Mouse (Mus musculus) testis, postnatal 14 days (tissue): ENCODE measurements around the gene Brd3.
A peak's percentile ranks its signal among the peaks of the same experiment; 100 is the strongest.

Source experiments
- DNase-seq: peaks from one replicate; pipeline ENCODE4 v3.0.0; 2021; ENCODE audit warnings: low spot score

Gene Brd3

DNA sequence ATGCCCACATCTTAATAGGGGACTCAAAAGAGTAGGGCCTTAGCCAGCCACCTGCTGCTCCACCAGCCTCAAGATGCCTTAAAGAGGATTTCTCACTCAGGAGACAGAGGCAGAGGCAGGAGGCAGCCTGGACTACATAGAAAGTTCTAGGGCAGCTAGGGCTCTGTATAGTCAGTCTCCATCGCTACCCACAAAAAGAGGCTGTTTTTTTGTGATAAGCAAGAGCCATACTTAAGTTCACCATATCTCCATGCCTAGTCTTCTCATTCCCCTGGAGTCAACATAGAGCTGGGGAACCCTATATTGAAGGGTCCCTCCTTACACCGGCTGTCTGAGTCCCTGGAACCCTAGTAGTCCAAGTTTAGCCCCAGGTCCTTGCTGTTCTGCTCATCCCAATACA lies 36.9 kb downstream of the Brd3 start:
- DNase-seq: no peak

DNA sequence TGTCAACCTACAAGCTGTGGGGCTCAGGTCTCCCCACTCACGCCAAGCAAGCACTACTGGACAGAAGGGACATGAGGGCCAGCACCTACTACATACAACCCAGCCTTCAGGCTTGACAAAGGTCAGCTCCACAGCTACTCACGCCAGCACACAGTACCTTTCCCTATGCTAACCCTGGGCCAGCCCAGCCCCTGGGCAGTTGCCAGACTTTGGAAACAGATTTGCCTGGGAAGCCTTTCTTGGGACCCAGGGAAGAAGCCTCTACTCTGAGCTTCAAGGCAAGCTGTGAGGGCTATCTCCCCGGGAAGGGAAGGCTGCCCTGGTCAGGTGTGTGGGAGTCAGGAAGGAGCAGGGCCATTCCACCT lies 37.5 kb downstream of the Brd3 start:
- DNase-seq: no peak

DNA sequence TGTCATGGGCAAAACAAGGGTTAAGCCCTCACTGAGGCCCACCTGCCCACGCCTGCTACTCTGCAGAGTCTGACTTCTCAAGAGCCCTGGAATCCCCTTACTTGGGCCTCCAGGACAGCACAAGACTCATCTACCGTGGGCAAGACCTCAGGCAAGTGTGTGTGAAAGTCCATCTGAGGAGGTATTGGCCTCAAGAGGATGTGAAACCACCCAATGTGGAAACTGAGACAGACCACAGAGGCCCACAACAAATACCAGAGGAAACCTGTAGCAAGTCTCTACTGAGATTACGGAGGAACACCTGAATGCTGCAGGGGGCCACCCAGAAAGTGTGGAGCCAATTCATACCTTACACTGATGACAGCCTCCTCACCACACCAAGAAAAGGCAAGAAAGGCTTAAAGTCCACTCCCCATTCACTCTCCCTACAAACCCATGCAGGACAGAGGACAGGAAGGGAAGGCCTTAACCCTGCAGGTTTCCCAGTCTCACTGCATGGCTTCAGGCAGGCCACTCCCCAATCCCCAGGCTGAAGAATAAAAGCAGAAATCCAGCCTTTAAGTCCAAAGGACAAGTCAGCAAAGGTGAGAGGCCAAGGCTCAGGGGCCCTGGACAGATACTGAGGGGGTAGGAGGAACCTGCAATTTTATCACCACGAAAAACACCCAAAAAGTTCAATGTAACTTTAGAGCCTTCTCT lies 38.0 kb downstream of the Brd3 start:
- DNase-seq: no peak

DNA sequence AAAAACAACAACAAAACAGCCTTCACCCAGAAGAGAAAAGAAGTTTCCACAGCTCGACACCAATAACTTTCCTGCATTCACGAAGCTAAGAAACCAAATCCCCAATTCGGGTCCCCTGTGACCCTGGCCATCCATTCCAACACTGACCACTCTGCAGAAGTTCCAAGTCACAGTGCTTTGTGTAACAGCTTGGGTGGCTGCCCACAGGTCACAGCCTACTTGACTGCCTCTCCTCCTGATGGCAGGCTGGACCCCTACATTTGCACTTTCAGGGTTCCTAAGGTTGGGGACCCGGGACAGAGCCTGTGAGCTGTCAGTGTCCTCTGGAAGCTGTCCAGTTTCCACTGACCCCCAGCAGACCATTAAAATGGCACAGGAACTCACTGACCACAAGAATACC lies 44.6 kb downstream of the Brd3 start:
- DNase-seq: no peak

DNA sequence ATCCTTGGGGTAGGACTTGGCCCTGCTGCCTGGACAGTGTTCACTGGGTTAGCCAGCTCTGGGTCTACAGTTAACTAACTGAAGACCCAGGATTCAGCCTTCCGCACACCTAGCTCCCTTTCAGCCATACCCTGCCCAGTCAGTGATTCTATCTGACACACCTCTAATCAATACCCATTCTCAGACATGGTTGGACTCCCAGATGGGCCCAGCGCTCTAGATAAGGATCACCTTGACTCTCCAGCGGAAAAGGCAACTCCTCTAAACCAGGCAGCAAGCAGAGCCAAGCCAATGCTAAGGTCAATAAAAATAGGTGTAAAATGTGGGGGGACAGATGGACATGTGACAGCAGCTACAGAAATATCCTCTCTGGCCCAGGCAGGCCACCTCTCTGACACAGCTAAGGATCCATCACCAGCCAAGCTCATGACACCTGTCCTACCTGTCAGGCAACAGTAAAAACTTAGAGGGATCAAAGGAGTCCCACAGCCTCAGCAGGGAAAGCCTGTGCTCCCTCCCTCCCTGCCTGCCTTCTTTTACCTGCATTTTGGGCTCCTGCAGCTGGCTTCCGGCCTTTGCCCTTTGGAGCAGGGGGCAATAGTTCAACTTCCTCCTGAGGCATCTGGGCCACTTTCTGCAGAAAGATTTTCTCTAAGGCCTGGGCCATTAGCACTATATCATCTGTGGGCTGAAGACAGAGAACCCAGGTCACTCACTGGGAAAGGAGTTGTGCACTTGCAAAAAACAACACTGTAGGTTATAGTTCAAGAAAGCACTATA lies 45.4 kb downstream of the Brd3 start:
- no peak for DNase-seq

DNA sequence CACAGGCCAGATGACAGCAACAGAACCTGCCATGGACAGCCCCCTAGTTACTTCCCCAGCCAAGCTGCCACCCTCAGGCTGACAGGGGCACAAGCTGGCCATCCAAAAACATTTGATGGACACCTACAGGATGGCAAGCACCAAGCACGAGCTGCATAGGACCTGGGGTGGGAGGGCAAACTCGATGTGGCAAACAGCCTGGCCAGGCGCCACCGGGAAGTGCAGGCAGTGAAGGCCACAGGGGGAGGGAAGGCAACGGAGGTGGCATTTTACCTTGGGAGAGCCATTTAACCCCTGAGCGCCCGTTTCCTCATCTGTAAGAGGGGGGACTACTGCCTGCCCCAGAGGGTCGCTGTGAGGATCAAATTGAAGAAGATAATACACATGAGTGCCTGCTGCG lies 46.8 kb downstream of the Brd3 start:
- DNase-seq: no peak

DNA sequence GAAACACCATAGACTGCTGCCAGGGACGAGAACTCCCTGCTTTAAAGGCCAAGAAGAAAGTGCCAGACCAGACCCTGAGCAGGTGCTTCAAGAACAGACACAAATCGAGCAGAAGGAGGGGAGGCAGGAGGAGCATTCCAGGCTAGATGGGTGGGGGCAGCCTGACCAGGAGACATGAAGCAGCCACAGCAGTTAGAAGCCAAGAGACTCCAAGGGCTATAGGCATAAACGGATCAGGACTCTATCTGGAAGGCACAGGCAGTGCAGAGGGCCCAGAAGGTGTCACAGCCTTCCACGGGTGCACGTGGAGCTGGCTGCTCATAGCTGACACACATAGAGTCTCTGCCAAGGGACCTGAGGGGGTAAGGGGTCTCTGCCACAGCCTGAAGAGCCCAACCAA lies 47.3 kb downstream of the Brd3 start:
- no peak for DNase-seq

DNA sequence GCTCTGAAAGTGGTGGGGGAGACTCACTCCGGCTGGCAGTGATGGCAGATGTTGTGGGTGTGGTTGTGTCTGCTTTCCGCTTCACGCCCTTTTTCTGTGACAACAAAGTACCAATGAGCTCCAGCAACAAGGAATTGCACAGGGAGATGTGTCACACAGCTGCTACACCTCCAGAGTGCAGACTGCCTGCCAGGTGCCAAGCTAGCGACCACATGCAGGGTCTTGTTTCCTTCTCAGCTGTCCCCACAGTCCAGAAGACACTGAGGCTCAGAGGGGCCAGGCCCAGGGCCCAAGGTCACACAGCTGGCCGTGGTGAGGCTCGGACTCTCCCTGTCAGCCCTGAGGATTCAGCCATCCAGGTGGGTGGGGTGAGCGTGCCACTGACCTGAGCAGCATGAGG lies 47.7 kb downstream of the Brd3 start:
- no peak for DNase-seq

DNA sequence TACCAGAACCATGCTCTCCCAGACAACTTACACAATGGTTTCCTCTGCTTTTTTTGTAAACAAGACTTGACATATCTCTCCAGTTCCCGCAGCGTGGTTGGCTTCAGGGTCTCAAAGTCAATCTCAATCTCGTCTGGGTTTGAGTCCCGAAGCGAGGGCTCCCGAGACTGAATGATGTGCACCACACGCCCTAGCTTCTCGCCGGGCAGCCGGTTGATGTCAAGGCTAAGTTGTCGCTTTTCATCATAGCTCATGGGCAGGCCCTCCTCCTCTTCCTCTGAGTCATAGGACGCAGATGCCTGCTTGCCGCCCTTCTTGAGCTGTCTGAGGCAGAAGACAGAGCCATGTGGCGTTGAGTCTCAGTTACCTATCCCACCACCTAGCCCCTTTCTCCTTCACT lies 57.2 kb downstream of the Brd3 start:
- no peak for DNase-seq

DNA sequence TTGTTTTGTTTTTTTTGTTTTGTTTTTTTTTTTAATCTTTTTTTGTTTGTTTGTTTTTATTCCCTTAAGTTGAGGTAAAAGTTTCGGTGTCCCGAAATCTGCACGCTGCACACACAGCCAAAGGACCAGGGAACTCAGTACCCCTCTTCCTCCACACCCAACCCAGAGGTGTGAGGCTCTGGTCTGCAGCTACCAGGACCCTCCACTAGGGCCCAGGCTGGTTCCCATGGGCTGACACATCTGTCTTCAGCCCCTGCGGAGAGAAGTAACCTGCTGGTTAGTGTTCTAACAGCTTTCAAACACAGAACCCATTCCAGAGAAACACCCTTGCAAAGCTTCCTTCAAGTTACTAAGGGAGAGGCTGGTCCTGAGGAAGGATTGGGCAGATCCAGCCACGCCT lies 59.7 kb downstream of the Brd3 start:
- DNase-seq: no peak

DNA sequence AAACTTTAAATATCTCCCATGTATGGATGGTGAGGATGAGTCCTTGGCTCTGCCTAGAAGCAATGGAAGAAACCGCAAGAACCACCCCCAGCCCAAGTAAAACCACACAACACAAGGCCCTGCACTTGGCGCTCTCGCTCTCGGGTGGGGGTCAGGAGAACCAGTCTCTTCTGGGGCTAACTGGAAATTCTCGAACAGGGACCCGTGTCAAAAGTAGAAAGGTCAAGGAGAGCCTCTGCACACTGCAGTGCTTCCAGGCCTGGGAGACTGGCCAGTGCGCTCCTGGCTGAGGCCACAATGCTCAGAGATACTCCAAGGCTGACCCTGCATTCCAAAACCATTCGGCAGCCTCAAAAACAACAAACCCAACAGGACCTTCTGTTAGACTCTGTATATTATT lies 60.6 kb downstream of the Brd3 start:
- DNase-seq: peak; percentile 50

DNA sequence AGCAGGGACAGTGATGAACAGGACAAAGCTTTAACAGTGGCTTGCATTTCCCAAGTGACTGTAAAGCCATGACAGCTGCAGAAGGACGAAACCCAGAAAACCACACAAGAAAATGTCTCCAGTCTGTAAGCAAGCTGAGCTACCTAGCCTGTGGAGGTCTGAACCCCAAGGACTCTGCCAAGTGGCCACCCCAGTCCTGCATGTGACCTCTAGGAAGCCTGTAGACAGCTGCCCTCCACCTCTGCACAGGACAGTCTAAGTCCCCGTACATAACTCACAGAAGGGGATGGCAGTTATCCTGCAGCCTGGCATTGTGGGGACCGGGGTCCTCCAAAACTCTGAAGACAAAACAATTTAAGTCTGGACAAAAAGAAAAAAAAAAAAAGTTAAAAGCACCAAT lies 61.6 kb downstream of the Brd3 start:
- no peak for DNase-seq

DNA sequence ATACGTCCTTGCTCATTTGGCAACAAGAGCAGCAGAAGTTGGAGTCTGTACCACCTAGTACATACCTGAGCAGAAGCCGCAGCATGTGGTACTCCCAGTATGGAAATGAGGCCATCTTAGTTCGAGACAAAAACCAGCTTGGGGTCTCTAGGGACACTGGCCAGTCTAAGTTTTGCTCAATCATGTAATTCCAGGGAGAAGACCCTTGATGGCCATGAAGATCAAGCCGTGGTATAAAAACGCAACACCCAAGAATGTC lies 64.1 kb downstream of the Brd3 start:
- no peak for DNase-seq

DNA sequence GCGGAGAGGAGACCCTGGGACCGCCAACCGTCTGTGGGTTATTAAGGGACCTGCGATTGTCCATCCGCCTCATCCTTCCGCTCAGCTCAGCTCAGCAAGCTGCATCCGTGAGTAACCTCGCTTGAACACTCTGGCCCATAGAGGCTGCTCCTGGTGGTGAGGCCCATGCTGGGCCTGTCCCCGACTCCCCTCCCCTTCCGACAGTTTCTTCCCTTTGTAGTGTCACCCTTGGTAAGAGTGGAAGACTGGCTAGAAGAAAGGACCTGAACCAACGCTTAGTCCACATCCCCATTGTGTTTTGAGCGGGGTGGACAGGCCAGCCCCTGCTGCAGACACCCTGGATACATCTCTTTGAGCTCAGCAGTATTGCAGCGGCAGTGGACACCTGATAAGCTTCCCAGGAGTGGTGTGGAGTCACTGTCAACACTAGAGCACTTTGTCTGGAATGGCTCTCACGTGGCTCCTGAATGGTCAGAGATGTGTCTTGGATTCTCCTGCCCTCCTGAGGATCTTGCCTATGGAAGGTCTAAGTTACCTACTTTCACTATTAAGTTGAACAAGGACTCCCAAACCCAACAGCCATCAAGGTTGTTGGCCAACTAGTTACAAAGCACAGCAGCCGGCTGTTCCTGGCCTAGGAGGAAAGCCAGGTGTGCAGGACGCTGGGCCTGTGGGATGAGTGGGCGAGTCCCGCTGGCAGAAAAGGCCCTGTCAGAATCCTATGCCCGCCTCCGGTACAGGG lies 64.6 kb downstream of the Brd3 start:
- no peak for DNase-seq

DNA sequence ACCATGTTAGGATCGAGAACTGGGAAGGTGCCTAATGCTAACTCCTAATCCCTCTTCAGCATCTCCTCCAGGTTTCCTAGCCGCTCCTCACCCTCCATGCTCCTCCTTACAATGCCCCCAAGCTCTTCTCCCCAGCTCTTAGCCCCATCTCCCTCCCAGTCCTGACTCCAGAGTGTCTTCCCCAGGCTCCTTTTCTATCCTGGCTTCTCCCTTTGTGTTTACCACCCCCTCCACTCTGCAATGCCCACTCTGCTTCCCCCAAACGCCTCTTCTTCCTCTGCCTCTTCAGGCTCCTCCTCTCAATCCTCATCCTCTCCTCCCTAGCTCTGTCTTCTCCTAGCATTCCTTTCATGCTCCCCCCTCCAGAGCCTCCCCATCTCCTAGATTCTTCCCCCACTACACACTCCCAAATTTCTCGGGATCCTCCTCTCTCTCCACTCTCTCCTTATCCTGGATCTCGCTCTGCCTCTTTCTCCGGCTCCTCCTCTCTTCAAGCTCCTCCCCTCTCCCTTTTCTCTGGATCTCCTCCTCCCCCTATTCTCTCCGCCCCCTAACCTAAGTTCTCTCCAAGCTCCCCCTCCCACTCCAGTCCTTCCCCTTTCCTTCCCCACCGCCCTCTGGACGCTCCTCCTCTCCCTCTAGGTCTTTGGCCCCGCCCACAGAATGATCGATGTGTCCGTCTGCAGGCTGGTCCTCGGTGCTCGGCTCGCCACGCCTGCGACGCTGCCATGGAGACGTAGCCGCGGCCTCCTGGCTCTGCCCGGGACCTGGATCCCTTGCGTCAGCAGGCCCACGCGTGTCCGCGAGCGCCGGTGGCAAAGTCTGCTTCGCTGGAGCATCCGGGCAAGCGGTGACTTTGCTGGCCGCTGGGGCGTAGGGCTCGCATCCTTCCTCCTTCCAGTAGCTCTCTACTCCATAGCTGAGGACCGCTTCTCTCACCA lies 65.4 kb downstream of the Brd3 start, which contains the start of gene Brd3os:
Gene Brd3os (plus strand): TSS at position 558 of the 941 bp plus-strand sequence.
- peak; percentile 93 for DNase-seq

DNA sequence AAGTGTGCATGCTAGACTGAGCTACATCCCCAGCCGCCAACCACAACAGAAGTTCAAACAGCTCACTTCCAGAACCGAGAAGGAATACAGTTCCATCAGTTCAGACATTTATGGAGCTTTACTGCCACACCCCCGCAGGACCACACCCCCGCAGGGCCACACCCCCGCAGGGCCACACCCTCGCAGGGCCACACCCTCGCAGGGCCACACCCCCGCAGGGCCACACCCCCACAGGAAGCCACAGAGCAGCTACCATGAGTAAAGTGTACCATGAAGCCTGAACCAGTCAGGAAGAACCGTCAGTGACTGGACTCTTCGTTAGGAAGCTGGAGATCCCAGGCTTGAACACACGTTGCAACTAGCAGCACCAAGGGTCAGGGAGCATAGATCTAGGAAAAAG lies 69.2 kb downstream of the Brd3 start:
- DNase-seq: no peak

DNA sequence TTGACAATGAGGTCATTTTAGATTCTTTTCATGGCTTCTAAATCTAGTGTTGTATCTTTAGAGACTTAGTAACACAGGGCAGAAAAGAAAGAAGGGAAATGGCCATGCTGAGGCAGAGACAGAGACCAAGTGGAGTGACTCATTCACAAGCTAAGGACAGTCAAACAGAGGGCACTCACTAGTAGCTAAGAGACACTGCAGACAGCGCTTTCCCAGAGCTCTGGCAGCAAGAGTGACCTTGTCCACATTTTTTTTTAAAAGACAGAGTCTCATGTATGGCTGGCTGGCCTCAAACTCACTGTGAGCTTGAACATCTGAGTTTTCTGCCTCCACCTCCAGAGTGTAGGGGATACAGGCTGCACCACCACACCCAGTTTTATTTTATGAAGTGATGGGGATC lies 69.6 kb downstream of the Brd3 start:
- DNase-seq: no peak

DNA sequence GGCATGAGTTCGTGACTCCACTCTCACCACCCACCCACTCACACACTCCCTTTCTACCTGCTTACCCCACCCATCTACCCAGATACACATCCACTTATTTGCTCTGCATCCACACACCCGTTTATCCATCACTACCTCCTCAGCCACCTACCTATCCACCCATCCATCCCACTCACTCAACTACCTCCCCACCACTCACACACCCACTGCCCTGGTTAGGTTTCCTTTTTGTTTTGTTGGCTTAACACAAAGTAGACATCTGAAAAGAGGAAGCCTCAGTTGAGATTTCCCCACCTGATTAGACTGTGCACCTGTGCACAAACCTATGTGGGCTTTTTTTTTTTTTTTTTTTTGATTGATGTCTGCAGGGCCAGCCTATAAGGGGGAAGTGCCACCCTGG lies 74.9 kb downstream of the Brd3 start:
- DNase-seq: no peak

DNA sequence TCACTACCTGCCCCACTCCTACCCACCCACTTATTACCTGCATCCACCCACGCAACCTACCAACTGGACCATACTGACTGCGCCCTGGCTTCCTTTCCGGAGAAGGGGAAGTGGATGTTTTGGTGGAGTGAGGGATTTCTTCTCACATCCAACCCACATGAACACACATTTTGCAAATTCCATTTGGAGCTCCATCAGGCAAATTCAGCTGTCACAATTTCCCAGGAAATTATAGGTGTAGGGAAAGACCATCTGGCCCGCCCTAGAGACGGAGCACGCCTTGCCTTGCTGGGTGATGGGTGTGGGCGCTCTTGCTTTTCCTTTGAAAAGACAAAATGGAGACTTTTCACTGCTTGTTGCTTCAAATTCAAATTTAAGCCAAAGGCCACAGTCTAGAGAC lies 76.8 kb downstream of the Brd3 start:
- DNase-seq: no peak

DNA sequence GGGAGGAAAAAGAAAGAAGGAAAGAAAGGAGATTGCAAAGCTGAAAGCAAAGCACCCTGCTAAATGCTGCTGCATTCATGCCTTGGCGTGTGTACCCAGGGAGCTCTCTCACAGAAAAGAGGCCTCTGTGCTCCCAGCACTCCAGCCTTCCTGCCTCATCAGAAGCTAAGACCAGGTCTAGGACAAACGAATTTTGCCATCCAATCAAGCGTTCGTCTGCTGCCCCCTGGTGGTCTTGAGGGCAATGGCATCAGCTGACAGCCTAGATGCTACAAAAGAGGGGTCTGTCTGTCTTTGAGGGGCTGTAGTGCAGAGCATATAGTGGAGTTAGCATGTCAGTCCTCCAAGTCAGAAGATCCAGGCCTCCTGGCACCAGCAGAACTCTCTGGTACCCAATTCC lies 79.4 kb downstream of the Brd3 start:
- peak; percentile 73 for DNase-seq

DNA sequence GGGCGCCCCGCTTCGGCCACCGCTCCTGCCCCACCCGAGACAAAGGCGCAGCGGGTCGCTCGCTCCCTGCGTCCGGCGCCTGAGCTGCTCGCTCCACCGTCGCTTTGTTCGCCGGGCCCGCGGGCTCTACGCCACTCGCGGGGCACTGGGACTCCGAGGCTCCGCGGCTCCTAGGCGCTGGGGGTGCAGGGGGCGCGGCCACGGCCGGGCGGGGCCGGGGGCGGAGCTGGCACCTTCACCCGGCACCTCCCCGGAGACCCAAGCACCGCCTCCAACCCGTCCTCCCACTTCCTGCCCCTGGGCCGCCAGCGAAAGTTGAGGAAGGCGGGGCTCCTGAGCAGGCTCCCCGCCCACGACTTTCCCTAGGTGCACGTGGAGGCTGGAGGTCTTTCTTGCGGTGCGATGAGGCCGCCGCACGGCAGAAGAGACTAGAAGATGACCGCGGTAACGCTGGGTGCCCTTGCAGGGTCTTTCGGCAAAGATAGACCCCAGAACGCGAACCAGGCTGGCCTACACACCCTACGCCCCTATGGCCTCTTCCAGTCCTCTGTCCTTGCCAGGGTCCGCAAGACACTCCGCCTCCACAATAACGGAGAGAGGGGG lies 80.5 kb downstream of the Brd3 start, which contains the start of gene Vav2:
Gene Vav2 (minus strand): TSS at position 179 of the 603 bp plus-strand sequence.
- peak; percentile 91 for DNase-seq

DNA sequence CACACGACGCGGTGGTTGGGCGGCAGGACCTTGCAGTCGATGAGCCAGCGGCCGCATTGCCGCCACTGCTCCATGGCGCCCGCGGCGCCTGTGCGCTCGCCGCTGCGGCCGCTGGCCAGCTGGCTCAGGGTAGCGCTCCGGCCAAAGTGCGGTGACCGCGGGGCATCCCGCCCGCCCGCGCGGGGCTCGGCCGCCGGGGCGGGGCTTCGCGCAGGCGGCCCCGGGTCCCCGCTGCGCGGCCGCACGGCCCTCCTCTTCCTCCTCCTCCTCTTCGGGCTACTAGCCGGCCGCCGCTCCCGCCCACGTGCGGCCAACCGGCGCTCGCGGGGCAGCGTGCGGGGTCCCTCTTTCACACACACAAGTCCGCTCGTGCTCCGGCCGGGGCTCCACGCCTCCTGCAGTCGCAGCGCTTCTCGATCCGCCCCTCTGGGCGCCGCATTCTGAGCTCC lies 81.0 kb downstream of the Brd3 start:
- peak; percentile 36 for DNase-seq
